Mouse (Mus musculus): Measurements from ENCODE around the gene Vps52.

Vps52 gene

DNA sequence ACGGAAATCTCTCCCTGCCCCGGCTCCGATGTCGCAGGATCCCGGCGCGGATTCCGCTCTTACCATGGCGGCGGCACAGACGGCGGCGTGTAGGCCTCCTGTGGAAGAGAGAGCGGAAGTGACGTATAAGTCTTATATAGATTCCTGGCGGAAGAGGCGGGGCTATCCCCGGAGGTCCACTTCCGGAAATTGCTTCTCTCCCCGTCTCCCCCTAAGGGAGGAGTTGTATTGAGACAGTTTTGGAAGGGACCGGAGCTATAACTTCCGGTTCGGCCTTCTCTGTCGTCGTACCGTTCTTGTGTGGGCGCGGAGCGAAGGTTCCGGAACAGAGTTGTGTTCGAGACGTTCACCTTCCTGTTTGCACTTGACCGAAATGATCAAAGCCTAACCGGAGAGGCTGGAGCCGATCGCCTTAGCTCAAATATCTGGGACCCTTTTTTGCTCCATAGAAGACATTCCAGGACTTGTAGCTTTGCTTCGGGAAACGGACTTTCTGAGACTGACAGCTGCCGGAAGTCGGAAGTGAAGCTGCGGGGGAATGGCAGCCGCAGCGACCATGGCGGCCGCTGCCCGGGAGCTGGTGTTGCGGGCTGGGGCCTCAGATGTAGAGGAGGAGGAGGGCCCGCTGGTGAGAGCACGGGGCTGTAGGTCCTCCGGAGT lies at the start of gene Vps52, which contains the start of gene Rps18:
TSS of gene Vps52 (plus strand) at position 258 of the 660 bp plus-strand sequence.
TSS of gene Rps18 (minus strand) at position 447 of the 660 bp plus-strand sequence.
- peak; percentile 94 for DNase-seq (ENCODE audit: low read depth, low spot score)

DNA sequence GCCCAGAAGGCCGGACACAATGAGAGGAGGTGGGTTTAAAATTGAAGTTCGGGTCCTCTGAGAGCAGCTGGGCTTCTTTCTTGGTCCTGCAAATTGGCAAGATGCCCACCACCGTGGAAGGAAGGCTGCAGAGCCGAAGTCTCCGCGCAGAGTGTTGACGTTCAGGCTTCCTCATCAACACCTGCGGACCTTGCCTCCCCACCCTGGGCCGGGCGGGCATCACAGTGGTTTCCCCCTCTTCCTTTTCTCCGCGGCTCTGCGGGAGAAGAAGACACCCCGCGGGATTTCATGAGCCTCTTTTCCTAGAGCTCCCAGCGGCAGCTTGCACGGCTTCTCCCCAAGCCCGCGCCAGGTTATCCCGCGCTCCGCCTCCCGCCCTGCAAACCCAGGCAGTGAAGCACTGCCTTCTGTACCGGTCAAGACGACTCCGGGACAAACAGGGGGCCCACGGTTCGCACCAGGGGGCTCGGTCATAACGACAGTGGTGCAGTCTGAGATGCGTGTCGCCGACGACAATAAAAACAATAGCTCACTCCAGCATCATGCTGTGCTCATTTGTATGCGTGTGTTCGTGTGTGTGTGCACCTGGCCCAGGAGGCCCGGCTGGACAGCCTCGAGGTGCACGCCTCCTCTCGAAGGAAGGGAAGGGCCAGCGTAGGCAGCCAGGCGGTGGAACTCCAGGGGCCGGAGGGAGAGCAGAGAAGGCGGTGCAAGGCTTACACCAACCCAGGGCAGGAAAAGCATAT lies 47.1 kb upstream of the Vps52 start:
- no peak for DNase-seq (ENCODE audit: low read depth, low spot score)

DNA sequence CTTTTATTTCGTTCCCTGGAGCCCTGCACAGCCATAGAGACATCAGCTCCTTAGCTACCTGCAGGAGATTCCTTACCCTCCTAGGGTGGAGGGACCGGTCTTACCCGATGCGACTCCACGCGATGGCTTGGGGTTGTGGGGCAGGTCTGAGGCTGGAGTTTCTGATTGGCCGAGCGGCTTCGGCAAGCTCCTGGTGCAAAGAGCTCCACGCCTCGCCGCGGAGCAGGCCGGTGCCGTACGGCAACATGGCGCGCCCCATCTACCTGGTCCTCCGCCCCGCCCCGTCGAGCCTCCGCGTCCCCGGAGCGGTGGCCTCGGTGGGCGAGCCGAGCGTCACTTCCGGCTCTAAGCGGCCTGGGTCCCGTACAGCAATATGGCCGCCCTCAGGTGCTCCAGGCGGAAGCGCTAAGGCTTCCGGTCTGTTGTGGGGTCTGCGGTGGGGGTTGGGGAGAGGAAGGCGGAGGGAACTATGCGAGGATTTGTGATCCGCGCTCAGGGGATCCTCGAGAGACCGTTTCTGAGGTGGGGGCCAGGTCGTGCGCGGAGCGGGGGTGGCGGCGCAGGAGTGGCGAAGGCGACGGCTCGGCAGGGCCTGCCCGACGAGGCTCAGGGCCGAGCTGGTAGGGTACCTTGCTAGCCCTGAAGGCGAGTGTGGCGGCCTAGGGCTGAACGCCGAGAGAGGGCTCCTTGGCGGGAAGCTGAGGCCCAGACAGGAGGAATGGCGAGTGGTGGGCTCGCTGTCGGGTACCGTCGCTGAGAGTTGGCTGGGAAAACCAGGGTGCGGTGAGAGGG lies 46.3 kb upstream of the Vps52 start, which contains the start of gene Daxx:
TSS of gene Daxx (plus strand) at position 338 of the 792 bp plus-strand sequence.
- peak; percentile 96 for DNase-seq (ENCODE audit: low read depth, low spot score)

DNA sequence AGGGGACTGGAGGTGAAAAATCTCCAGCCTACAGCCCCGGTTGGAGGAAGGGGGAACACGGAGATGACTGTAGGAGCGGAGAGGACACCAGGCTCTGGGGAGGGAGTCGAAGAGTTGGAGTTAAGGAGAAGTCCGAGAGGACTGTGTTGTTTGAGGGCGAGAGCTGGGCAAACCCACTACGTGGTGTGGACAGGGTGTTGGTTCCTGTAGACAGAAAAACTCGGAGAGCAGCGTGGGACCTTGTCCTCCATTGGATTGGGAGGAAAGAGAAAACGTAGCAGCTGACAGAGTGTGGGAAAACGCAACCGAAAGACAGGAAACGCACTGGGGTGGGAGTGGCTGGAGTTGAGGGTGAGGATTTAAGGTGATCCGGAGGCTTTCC lies 45.8 kb upstream of the Vps52 start:
- no peak for DNase-seq (ENCODE audit: low read depth, low spot score)

DNA sequence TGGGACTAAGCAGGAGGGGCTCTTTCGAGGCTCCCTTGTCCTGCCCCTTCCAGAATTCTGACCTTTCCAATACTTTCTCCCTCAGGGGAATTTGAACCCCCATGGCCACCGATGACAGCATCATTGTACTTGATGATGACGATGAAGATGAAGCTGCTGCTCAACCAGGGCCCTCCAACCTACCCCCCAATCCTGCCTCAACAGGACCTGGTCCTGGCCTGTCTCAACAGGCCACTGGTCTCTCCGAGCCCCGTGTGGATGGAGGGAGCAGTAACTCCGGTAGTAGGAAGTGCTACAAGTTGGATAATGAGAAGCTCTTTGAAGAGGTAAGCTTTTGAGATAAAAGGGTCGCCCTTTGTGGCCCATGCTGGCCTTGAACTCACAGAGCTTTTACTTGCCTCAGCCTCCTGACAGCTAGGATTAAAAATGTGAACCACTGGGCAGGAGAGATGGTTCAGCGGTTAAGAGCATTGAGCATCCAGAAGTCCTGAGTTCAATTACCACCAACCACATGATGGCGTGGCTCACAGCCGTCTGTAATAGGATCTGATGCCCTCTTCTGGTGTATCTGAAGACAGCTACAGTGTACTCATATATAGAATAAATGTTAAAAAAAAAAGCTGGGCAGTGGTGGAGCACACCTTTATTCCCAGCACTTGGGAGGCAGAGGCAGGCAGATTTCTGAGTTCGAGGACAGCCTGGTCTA lies 45.1 kb upstream of the Vps52 start:
- DNase-seq (ENCODE audit: low read depth, low spot score), result no peak

DNA sequence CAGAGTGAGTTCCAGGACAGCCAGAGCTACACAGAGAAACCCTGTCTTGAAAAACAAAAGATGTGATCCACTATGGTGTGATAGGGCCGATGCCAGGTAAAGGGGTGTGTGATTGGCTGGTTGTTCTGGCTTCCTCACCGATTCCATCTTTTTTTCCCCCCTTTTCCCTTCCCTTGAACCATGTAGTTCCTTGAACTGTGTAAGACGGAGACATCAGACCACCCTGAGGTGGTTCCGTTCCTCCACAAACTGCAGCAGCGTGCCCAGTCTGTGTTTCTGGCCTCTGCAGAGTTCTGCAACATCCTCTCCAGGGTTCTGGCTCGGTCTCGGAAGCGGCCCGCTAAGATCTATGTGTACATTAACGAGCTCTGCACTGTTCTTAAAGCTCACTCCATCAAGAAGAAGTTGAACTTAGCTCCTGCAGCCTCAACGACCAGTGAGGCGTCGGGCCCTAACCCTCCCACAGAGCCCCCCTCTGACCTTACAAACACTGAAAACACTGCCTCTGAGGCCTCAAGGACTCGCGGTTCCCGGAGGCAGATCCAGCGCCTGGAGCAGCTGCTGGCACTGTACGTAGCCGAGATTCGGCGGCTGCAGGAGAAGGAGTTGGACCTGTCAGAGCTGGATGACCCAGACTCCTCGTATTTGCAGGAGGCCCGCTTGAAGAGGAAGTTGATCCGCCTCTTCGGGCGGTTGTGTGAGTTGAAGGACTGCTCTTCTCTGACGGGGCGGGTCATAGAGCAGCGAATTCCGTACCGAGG lies 44.4 kb upstream of the Vps52 start:
- DNase-seq (ENCODE audit: low read depth, low spot score), result no peak

DNA sequence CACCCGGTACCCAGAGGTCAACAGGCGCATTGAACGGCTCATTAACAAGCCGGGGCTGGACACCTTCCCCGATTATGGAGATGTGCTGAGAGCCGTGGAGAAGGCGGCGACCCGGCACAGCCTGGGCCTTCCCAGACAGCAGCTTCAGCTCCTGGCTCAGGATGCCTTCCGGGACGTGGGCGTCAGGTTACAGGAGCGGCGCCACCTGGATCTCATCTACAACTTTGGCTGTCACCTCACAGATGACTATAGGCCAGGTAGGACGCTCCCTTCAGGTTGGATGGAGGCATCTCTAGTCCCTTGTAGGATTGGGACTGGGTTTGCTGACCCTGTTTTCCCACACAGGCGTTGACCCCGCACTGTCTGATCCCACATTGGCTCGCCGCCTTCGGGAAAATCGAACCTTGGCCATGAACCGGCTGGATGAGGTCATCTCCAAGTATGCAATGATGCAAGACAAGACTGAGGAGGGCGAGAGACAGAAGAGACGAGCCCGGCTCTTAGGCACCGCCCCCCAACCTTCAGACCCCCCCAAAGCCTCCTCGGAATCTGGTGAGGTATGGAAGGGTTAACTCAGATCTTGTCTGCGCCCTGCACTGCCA lies 43.7 kb upstream of the Vps52 start:
- DNase-seq (ENCODE audit: low read depth, low spot score), result no peak

DNA sequence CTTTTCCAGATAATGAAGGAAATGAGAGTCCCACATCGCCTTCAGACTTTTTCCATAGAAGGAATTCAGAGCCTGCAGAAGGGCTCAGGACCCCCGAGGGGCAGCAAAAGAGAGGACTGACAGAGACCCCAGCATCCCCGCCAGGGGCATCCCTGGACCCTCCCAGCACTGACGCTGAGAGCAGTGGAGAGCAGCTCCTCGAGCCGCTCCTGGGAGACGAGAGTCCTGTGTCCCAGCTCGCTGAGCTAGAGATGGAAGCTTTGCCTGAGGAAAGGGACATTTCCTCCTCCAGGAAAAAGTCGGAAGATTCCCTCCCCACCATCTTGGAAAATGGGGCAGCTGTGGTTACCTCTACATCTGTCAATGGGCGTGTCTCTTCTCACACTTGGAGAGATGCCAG lies 42.3 kb upstream of the Vps52 start:
- no peak for DNase-seq (ENCODE audit: low read depth, low spot score)

DNA sequence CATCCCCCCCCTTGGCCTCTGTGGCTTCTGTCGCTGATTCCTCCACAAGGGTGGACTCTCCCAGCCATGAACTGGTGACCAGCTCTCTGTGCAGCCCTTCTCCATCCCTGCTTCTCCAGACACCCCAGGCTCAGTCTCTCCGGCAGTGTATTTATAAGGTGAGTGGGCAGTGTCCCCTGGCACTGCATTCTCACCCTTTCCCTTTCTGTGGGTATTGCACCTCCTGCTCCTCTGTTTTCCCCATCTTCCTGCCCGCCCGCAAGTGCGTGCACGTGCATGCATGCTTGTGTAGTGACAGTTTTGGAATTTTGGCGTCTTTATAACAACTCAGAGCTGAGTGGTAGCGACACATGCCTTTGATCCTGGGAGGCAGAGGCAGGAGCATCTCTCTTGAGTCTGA lies 41.7 kb upstream of the Vps52 start:
- DNase-seq (ENCODE audit: low read depth, low spot score), result no peak

DNA sequence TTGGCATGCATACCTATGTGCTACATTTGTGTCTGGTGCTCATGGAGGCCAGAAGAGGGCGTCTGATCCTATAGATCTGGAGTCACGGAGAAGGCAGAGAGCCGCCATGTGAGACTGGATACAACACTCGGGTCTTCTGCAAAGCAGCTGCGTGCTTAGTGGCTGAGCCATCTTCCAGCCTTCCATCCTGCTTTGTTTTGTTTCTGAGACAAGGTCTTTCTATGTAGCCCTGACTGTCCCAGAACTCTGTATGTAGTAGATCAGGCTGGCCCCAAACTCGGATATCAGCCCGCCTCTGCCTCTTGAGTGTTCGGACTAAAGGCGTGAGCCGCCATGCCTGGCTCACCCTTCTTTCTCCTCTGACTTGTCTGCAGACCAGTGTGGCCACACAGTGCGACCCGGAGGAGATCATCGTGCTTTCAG lies 40.6 kb upstream of the Vps52 start:
- DNase-seq (ENCODE audit: low read depth, low spot score), result no peak

DNA sequence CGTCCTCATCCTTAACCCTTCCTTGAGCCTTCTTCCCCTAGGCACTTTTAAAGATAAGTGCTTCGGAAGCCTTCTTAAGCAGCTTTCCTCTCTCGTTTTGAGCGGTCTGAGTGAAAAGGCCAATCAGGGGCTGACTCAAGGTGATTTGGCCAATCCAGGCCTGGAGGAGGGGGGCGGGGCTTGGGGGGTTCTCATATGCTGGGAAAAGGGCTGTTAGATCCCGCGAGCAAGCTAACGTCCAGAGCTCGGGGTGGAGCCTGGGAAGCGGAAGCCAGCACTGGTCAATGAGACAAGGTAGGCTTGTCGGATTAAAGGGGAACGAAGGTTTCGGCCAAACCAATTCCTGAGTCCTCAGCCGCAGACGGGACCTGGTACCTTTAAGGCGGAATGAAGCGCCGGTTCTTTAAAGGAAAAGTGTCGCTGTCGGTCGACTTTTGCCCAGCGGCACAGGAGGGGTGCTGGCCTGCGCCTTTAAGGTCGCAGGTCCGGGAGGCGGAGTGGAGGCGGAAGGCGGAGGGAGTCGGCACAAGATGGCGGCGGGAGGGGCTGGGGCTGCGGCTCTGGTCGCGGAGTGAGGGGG lies 39.9 kb upstream of the Vps52 start, which contains the start of the genes Tapbp and Zbtb22:
TSS of gene Tapbp (plus strand) at position 229 of the 580 bp plus-strand sequence.
TSS of gene Zbtb22 (plus strand) at position 234 of the 580 bp plus-strand sequence.
- peak; percentile 97 for DNase-seq (ENCODE audit: low read depth, low spot score)

DNA sequence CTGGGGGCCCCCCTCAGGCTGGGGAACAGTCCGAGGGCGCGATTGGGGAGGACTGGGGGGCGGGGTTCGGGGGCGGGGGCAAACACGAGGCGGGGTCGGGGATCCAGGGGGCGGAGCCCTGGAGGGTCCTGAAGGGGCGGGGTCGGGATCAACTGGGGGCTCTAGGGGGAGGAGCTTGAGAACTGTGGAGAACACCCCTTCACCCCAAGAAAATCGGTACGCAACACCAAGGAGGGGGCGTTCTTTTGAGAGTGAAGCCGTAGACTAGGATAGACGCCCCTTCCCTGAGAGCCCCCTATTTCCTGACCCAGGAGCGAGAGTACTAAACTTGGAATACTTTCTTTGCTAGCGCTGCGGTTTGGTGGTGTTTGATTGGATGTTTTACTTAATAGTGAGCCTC lies 39.3 kb upstream of the Vps52 start:
- peak; percentile 61 for DNase-seq (ENCODE audit: low read depth, low spot score)

DNA sequence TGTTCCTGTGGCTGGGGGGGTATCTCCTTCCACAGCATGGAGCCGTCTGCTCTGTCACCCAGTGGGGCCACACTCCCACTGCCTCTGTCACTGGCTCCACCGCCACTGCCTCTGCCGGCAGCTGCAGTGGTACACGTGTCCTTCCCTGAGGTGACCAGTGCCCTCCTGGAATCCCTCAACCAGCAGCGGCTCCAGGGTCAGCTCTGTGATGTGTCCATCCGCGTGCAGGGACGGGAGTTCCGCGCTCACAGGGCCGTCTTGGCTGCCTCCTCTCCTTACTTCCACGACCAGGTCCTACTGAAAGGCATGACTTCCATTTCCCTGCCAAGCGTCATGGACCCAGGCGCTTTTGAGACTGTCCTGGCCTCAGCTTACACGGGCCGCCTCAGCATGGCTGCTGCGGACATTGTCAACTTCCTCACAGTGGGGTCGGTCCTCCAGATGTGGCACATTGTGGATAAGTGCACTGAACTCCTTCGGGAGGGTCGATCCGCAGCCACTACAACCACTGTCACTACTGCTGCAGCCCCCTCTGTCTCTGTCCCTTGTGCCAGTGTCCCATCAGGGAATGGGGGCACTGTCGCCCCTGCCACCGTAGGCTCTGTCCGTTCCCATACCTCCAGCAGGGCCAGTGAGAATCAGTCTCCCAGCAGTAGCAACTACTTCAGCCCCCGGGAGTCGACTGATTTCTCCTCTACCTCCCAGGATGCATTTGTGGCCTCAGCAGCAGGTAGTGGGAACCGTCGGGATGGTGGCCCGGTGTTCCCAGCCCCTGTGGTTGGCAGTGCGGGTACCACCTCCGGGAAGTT lies 38.6 kb upstream of the Vps52 start:
- no peak for DNase-seq (ENCODE audit: low read depth, low spot score)

DNA sequence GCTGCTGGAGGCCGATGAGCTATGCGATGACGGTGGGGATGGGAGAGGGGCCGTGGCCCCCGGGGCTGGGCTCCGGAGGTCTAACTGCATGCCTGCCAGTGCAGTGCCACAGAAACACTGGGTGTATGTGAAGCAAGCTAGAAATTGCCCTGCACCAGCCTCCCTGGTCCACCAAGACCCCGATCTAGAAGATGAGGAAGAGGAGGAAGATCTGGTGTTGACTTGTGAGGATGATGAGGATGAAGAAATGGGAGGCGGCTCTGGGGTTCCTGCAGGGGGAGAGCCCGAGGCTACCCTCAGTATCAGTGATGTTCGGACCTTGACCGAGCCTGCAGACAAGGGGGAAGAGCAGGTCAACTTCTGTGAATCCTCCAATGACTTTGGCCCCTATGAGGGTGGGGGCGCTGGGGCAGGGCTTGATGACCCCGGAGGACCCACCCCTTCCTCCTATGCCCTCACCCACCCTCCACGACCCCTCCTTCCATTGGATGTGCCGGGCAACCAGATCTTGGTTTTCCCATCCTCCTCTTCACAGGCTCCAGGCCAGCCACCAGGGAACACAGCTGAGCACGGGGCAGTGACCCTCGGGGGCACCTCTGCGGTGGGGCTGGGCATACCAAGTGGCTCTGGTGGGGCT lies 37.8 kb upstream of the Vps52 start:
- DNase-seq (ENCODE audit: low read depth, low spot score), result no peak

DNA sequence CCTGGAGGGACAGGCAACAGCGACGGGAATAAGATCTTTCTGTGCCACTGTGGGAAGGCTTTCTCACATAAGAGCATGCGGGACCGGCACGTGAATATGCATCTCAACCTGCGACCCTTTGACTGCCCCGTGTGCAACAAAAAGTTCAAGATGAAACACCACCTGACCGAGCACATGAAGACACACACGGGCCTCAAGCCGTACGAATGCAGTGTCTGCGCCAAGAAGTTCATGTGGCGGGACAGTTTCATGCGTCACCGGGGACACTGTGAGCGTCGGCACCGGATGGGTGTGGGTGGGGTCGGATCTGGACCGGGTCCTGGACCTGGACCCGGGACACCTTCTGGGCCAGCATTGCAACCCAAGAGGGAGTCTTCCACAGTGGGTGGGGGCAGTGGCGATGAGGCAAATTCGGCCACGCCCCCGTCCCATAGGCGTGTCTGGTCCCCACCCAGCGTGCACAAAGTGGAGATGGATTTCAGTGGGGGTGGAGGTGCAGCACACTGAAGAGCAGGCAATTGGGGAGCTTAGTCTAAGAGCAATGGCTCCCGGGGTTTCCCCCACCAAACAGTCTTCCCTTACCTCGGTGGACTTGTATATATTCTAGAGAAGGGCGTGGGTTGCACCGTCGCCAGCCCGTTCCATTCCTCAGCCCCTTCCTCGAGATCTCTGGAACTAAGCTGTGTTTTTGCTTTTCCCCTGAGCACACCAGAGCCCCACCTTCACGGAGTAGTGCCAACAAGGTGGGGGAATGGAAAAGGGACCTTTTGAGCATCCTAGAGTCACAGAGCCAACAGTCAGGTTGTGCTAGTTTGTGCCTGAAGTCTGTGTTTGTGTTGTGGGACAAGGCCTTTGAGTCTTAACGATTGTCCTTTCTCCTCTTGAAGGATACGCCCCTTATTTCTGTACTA lies 37.1 kb upstream of the Vps52 start:
- DNase-seq (ENCODE audit: low read depth, low spot score), result no peak

DNA sequence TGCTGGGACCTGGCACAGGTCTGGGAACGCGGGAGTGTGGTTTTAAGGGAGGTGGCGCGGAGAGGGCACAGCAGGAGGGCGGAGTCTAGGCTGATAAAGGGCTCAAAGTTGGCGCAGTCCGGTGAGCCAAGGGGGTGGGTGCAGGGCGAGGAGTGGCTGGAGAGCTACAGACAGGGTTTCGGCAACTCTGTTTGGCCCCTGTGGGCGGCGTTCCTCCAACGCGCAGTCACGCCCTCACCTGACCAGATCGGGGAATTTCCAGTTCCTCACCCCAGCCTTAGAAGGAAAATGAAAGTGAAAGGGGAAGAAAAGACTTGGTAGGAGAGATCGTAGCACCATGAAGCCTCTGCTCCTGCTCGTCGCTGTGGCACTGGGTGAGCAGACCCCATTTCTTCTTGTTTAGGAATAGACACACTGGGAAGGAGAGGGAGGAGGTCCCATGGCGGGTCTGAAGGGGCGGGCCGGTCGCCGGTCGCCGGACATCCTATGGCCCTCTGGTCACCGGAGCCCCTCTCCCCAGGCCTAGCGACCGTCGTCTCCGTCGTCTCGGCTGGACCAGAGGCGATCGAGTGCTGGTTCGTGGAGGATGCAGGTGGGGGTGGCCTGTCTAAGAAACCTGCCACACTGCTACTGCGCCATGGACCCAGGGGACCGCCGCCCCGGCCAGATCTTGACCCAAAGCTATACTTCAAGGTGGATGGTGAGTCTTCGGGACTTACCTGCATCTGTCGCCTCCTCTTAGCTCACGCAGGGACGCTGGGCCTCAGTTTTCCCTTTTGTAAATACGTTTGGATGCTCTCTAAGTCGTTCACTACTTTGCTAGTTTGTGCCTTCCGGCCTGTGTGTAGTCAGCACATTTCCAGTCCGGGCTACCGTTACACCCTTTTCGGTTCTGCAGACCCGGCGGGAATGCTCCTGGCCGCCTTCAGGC lies 36.0 kb upstream of the Vps52 start:
- DNase-seq (ENCODE audit: low read depth, low spot score), result no peak
